Mouse (Mus musculus): ENCODE data around the gene Cep295. TPM values are rescaled to one million over a fixed set of nuclear protein-coding genes. Genes with fewer than 3 reads are reported as not detected.
"Not testable (repeated sequence)": the region's sequence is repeated elsewhere in the genome, so short reads cannot be mapped to it uniquely, and the experiment has no call there.

The Cep295 gene
- polyA plus RNA-seq, 1 experiment from 2014 or later: 24.5 TPM

DNA sequence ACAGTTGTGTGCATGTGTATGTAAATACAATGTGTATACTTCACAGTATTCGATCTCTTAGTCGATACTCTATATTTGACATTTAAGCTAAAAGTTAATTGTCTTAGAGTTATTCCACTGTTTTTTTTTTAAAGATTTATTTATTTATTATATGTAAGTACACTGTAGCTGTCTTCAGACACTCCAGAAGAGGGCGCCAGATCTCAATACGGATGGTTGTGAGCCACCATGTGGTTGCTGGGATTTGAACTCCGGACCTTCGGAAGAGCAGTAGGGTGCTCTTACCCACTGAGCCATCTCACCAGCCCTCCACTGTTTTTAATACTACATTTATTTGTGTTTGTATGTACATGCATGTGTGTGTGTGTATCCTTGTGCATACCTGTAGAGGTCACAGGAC is 55.6 kb downstream of the Cep295 start:
- 80% methylated on average over 6 of the region's 6 CpGs for WGBS
- not testable (repeated sequence) for H3K9ac ChIP-seq (ENCODE audit: low read length); DNase-seq (ENCODE audit: low spot score); H3K4me1 ChIP-seq (ENCODE audit: control insufficient read depth, insufficient read depth, low read length); H3K4me2 ChIP-seq (ENCODE audit: low read depth, severe bottlenecking); H3K27ac ChIP-seq (replicated peaks; ENCODE audit: low read depth, low read length); ATAC-seq (ENCODE audit: insufficient number of reproducible peaks, low FRiP score, low TSS enrichment, low read depth); H3K9me3 ChIP-seq (ENCODE audit: control insufficient read depth, low read length); H3K4me3 ChIP-seq (ENCODE audit: low read depth, low read length); H3K36me3 ChIP-seq (ENCODE audit: control insufficient read depth, insufficient read depth, low read length); H3K27me3 ChIP-seq (ENCODE audit: control insufficient read depth, insufficient read depth, low read length)

DNA sequence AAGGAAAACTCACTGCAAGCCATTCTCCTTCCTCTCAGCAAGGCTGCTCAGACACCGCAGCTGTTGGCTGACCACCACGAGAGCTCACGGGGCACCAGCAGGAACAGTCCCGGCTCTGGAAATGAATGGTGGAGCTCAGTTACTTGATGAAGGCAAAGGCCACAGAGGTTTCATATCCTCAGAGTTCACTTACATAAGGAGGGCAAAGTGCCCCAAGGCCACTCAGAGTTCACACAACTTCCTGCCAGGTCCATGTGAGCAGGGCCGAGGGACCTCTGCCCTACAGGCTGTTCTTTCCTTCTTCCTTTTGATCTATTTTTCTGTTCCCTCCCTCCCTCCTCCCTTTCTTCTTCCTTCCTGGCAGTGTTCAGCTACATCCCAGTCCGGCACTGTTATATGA is 56.2 kb downstream of the Cep295 start:
- no peak overlapping the region; the same call in 1 of the 2 replicates for H3K27ac ChIP-seq (replicated peaks; ENCODE audit: low read depth, low read length)
- H3K27me3 ChIP-seq (ENCODE audit: control insufficient read depth, insufficient read depth, low read length): no peaks in the 10 kb centered on the region
- ATAC-seq (ENCODE audit: insufficient number of reproducible peaks, low FRiP score, low TSS enrichment, low read depth) (no peak), DNase-seq (ENCODE audit: low spot score) (peak; percentile 24)
- no peak overlapping the region for H3K9ac ChIP-seq (ENCODE audit: low read length)
- H3K4me1 ChIP-seq (ENCODE audit: control insufficient read depth, insufficient read depth, low read length): no peaks in the 10 kb centered on the region
- no peak overlapping the region for H3K4me2 ChIP-seq (ENCODE audit: low read depth, severe bottlenecking)
- H3K9me3 ChIP-seq (ENCODE audit: control insufficient read depth, low read length): no peaks in the 10 kb centered on the region
- H3K4me3 ChIP-seq (ENCODE audit: low read depth, low read length): no peak overlapping the region
- H3K36me3 ChIP-seq (ENCODE audit: control insufficient read depth, insufficient read depth, low read length): no peaks in the 10 kb centered on the region
- WGBS: 37% methylated on average over 6 of the region's 6 CpGs

DNA sequence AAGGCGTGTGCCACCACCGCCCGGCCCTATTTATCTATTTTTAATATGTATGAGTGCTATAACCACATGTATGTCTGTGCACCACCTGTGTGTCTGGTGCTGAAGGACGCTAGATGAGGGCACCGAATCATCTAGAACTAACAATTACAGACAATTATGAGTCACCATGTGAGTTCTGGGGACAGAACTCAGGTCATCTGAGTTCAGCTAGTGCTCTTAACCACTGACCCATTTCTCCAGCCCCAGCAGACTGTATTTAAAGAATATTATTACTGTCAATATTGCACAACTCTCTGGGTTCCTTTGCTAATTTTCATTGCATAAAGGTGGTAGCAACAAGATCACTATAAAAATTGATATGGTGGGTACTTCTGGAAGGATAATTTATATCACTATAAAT is 57.5 kb downstream of the Cep295 start:
- Histone ChIP-seq H3K4me2 (ENCODE audit: low read depth, severe bottlenecking) (no peak overlapping the region), H3K4me1 (ENCODE audit: control insufficient read depth, insufficient read depth, low read length) (no peaks in the 10 kb centered on the region), H3K27ac (replicated peaks; ENCODE audit: low read depth, low read length) (no peak overlapping the region), H3K36me3 (ENCODE audit: control insufficient read depth, insufficient read depth, low read length) (no peaks in the 10 kb centered on the region), H3K27me3 (ENCODE audit: control insufficient read depth, insufficient read depth, low read length) (no peaks in the 10 kb centered on the region), H3K9me3 (ENCODE audit: control insufficient read depth, low read length) (no peaks in the 10 kb centered on the region), H3K4me3 (ENCODE audit: low read depth, low read length) (no peak overlapping the region), H3K9ac (ENCODE audit: low read length) (no peak overlapping the region)
- ATAC-seq (ENCODE audit: insufficient number of reproducible peaks, low FRiP score, low TSS enrichment, low read depth) (no peak), DNase-seq (ENCODE audit: low spot score) (no peak)
- WGBS: 89% methylated on average over 5 of the region's 5 CpGs

DNA sequence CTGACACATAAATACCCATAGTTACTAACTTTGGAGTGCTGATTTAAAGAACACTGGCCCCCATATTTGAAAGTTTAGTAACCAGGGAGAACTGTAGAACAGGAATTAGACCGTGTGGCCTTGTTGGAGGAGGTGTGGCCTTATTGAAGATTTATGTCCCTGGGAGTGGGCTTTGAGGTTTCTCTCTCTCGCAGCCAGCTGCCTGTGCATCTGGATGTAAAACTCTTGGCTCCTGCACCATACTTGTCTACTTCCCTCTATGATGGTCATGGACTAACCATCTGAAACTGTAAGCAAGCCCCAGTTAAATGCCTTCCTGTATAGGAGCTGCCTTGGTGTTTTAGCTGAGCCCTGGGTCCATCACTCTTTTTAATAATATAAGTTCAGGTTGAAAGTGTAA is 59.1 kb downstream of the Cep295 start:
- no peaks in the 10 kb centered on the region for H3K36me3 ChIP-seq (ENCODE audit: control insufficient read depth, insufficient read depth, low read length)
- no peaks in the 10 kb centered on the region for H3K27me3 ChIP-seq (ENCODE audit: control insufficient read depth, insufficient read depth, low read length)
- 8% methylated on average over 2 of the region's 2 CpGs for WGBS
- ATAC-seq (ENCODE audit: insufficient number of reproducible peaks, low FRiP score, low TSS enrichment, low read depth): no peak
- H3K9ac ChIP-seq (ENCODE audit: low read length): no peak overlapping the region
- no peak for DNase-seq (ENCODE audit: low spot score)
- no peak overlapping the region for H3K4me2 ChIP-seq (ENCODE audit: low read depth, severe bottlenecking)
- no peaks in the 10 kb centered on the region for H3K4me1 ChIP-seq (ENCODE audit: control insufficient read depth, insufficient read depth, low read length)
- no peak overlapping the region for H3K4me3 ChIP-seq (ENCODE audit: low read depth, low read length)
- no peak overlapping the region for H3K27ac ChIP-seq (replicated peaks; ENCODE audit: low read depth, low read length)
- no peaks in the 10 kb centered on the region for H3K9me3 ChIP-seq (ENCODE audit: control insufficient read depth, low read length)

DNA sequence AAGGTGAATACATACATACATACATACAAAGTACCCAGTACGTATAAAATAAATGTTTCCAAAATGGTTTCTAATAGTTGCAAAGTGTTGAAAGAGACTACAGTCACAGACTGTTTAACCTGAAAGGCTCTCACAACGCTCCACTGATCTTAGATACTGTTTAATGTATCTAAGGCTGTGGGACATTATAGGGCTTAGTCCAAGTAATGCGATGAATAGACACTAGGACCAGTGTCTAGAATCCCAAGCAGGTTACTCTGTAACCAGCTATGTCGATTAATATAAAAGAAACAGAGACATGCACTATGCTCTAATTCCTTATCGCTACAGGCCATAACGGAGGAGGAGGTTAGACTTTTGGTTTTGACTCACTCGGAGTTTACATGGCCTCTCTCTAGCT is 60.5 kb downstream of the Cep295 start:
- Histone ChIP-seq H3K4me2 (ENCODE audit: low read depth, severe bottlenecking) (no peak overlapping the region), H3K27me3 (ENCODE audit: control insufficient read depth, insufficient read depth, low read length) (no peaks in the 10 kb centered on the region), H3K9ac (ENCODE audit: low read length) (no peak overlapping the region), H3K36me3 (ENCODE audit: control insufficient read depth, insufficient read depth, low read length) (no peaks in the 10 kb centered on the region), H3K9me3 (ENCODE audit: control insufficient read depth, low read length) (no peaks in the 10 kb centered on the region), H3K27ac (replicated peaks; ENCODE audit: low read depth, low read length) (no peak overlapping the region), H3K4me1 (ENCODE audit: control insufficient read depth, insufficient read depth, low read length) (no peaks in the 10 kb centered on the region), H3K4me3 (ENCODE audit: low read depth, low read length) (no peak overlapping the region)
- ATAC-seq (ENCODE audit: insufficient number of reproducible peaks, low FRiP score, low TSS enrichment, low read depth) (no peak), DNase-seq (ENCODE audit: low spot score) (no peak)
- 88% methylated on average over 7 of the region's 7 CpGs for WGBS

- no peak overlapping the region for H3K4me3 ChIP-seq (ENCODE audit: low read depth, low read length)
- WGBS: 85% methylated on average over 6 of the region's 6 CpGs
- ATAC-seq (ENCODE audit: insufficient number of reproducible peaks, low FRiP score, low TSS enrichment, low read depth) (no peak), DNase-seq (ENCODE audit: low spot score) (no peak)
- no peaks in the 10 kb centered on the region for H3K36me3 ChIP-seq (ENCODE audit: control insufficient read depth, insufficient read depth, low read length)
- no peaks in the 10 kb centered on the region for H3K4me1 ChIP-seq (ENCODE audit: control insufficient read depth, insufficient read depth, low read length)
- no peak overlapping the region for H3K27ac ChIP-seq (replicated peaks; ENCODE audit: low read depth, low read length)
- H3K4me2 ChIP-seq (ENCODE audit: low read depth, severe bottlenecking): no peak overlapping the region
- no peak overlapping the region for H3K9ac ChIP-seq (ENCODE audit: low read length)
- H3K27me3 ChIP-seq (ENCODE audit: control insufficient read depth, insufficient read depth, low read length): no peaks in the 10 kb centered on the region
- H3K9me3 ChIP-seq (ENCODE audit: control insufficient read depth, low read length): no peaks in the 10 kb centered on the region
Observed at GRCm38 (mm10) chr9:15289251-15289650, 68.3 kb downstream of the Cep295 start.

DNA sequence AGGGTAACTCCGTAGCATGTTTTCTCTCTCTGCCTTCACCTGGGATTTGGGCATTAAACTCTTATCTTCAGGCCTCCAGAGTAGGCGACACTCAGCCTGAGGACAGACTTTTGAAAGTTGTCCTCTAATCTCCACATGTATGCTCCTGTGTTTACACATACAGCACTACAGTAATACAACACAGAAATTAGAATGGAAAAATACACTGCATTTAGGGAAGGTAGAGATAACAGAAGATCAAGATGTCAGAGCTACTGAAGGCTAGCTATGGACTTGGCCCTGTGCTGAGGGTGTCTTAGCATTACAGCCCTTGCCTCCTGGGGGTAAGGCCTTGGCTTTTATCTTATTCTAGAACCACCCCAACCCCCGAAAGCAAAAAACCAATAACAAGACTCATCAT is 69.2 kb downstream of the Cep295 start:
- DNase-seq (ENCODE audit: low spot score) (no peak), ATAC-seq (ENCODE audit: insufficient number of reproducible peaks, low FRiP score, low TSS enrichment, low read depth) (no peak)
- WGBS: 86% methylated on average over 3 of the region's 3 CpGs
- no peak overlapping the region for H3K4me2 ChIP-seq (ENCODE audit: low read depth, severe bottlenecking)
- no peak overlapping the region for H3K4me3 ChIP-seq (ENCODE audit: low read depth, low read length)
- no peaks in the 10 kb centered on the region for H3K27me3 ChIP-seq (ENCODE audit: control insufficient read depth, insufficient read depth, low read length)
- H3K9me3 ChIP-seq (ENCODE audit: control insufficient read depth, low read length): no peaks in the 10 kb centered on the region
- H3K36me3 ChIP-seq (ENCODE audit: control insufficient read depth, insufficient read depth, low read length): no peaks in the 10 kb centered on the region
- no peak overlapping the region for H3K9ac ChIP-seq (ENCODE audit: low read length)
- H3K4me1 ChIP-seq (ENCODE audit: control insufficient read depth, insufficient read depth, low read length): no peaks in the 10 kb centered on the region
- no peak overlapping the region for H3K27ac ChIP-seq (replicated peaks; ENCODE audit: low read depth, low read length)

- no peak for DNase-seq (ENCODE audit: low spot score)
- H3K27me3 ChIP-seq (ENCODE audit: control insufficient read depth, insufficient read depth, low read length): no peaks in the 10 kb centered on the region
- ATAC-seq (ENCODE audit: insufficient number of reproducible peaks, low FRiP score, low TSS enrichment, low read depth): no peak
- H3K9me3 ChIP-seq (ENCODE audit: control insufficient read depth, low read length): no peaks in the 10 kb centered on the region
- H3K4me2 ChIP-seq (ENCODE audit: low read depth, severe bottlenecking): no peak overlapping the region
- H3K27ac ChIP-seq (replicated peaks; ENCODE audit: low read depth, low read length): no peak overlapping the region
- no peak overlapping the region for H3K9ac ChIP-seq (ENCODE audit: low read length)
- H3K4me3 ChIP-seq (ENCODE audit: low read depth, low read length): no peak overlapping the region
- WGBS: 60% methylated on average over 6 of the region's 6 CpGs
- H3K36me3 ChIP-seq (ENCODE audit: control insufficient read depth, insufficient read depth, low read length): no peaks in the 10 kb centered on the region
- H3K4me1 ChIP-seq (ENCODE audit: control insufficient read depth, insufficient read depth, low read length): no peaks in the 10 kb centered on the region
Observed at GRCm38 (mm10) chr9:15287846-15288245, 69.7 kb downstream of the Cep295 start.

- Histone ChIP-seq H3K9ac (ENCODE audit: low read length) (no peak overlapping the region), H3K4me1 (ENCODE audit: control insufficient read depth, insufficient read depth, low read length) (peaks cover 3% of the 10 kb centered on the region; the same call in 1 of the 2 replicates), H3K27ac (replicated peaks; ENCODE audit: low read depth, low read length) (no peak overlapping the region), H3K9me3 (ENCODE audit: control insufficient read depth, low read length) (no peaks in the 10 kb centered on the region), H3K36me3 (ENCODE audit: control insufficient read depth, insufficient read depth, low read length) (no peaks in the 10 kb centered on the region), H3K4me2 (ENCODE audit: low read depth, severe bottlenecking) (no peak overlapping the region), H3K4me3 (ENCODE audit: low read depth, low read length) (no peak overlapping the region), H3K27me3 (ENCODE audit: control insufficient read depth, insufficient read depth, low read length) (no peaks in the 10 kb centered on the region)
- DNase-seq (ENCODE audit: low spot score) (no peak), ATAC-seq (ENCODE audit: insufficient number of reproducible peaks, low FRiP score, low TSS enrichment, low read depth) (no peak)
- WGBS: 68% methylated on average over 3 of the region's 3 CpGs
Observed at GRCm38 (mm10) chr9:15285443-15285842, 72.1 kb downstream of the Cep295 start.
